Mouse (Mus musculus) kidney, embryonic 15.5 days (tissue): ENCODE measurements at regions not wholly inside any gene's neighbourhood (a gene's known extent, or its start where the extent isn't known, plus 50 kb on each side); places are given as distances from the start of the nearest gene placed in this dataset.

Source experiments
- ATAC-seq: fragments of 200-750 bp; cut with Nextera tagmentation; replicated peaks from 2 replicates; pipeline ENCODE4 v1.8.0; 2017; ENCODE audit warnings: moderate TSS enrichment; ENCODE audit not compliant: low FRiP score
- H3K27ac ChIP-seq: fragments of 300-500 bp; sonication (generic); 2 replicates; pipeline ENCODE4 v1.5.1; 2015; ENCODE audit warnings: mild to moderate bottlenecking, inconsistent platforms
- H3K27me3 ChIP-seq: fragments of 300-500 bp; sonication (generic); 2 replicates; pipeline ENCODE4 v1.6.1; 2015; ENCODE audit warnings: inconsistent platforms
- H3K36me3 ChIP-seq: fragments of 300-500 bp; sonication (generic); 2 replicates; pipeline ENCODE4 v1.6.1; 2015; ENCODE audit warnings: inconsistent platforms
- H3K4me1 ChIP-seq: fragments of 300-500 bp; sonication (generic); 2 replicates; pipeline ENCODE4 v1.6.1; 2015; ENCODE audit warnings: inconsistent platforms
- H3K4me2 ChIP-seq: fragments of 300-500 bp; sonication (generic); 2 replicates; pipeline ENCODE4 v1.6.1; 2015; ENCODE audit warnings: moderate library complexity, mild to moderate bottlenecking, inconsistent platforms
- H3K4me3 ChIP-seq: fragments of 300-500 bp; sonication (generic); replicated peaks from 2 replicates; pipeline ENCODE4 v1.5.1; 2015; ENCODE audit warnings: mild to moderate bottlenecking, inconsistent platforms
- H3K9ac ChIP-seq: fragments of 300-500 bp; sonication (generic); 2 replicates; pipeline ENCODE4 v1.6.1; 2015; ENCODE audit warnings: mild to moderate bottlenecking, inconsistent platforms
- H3K9me3 ChIP-seq: fragments of 300-500 bp; sonication (generic); replicated peaks from 2 replicates; pipeline ENCODE4 v1.6.1; 2016; ENCODE audit warnings: inconsistent platforms
- WGBS: fragments of 180-500 bp; shearing (Covaris S2); methylation state at CpG from one replicate; pipeline ENCODE4 v1.1.7; 2015; ENCODE audit warnings: mixed read lengths; 5-methylcytosine and 5-hydroxymethylcytosine counted together

DNA sequence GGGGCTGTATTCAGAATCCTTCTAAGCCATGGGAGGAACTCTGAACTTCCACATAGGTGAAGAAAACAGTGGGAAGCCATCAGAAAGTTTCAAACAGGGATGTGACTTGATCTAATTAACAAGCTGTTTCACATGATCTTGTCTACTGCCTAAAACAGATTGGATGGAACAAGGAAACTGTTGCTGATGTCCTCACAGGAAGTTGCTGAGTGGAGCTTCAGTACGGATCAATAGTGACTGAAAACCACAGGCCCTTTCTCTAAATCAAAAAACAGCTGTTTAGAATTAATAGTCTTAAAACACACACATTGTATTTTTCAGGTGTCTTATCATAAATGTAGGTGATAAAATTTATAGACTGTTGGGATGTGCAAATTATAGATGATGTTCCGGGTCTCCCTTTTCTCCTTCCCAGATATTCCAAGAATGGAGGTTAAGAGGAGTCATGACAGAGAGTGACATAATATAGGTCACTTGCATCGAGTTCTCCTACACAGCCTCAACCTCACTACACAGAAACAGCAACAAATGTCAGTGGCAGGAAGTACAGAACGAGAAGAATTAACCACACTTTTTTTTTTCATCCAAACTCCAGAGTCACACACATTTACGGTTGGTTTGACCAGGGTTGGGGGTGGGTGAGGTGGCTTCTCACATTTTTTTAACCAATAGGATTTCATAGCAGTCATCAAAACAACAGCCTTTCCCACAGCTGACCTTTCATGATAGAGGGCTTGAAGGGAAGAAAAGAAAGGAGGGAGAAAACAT is 170.4 kb upstream of the Lpp start:
- Histone ChIP-seq H3K4me1 (peaks cover 7% of the 10 kb centered on the region), H3K27me3 (peaks cover 5% of the 10 kb centered on the region; the same call in 1 of the 2 replicates), H3K9me3 (no peaks in the 10 kb centered on the region), H3K4me2 (no peak overlapping the region), H3K9ac (no peak overlapping the region), H3K4me3 (no peak overlapping the region), H3K36me3 (no peaks in the 10 kb centered on the region), H3K27ac (no peak overlapping the region)
- ATAC-seq: no peak
- 49% methylated on average over 5 of the region's 5 CpGs for WGBS

GRCm38 (mm10) chr16:24221992-24222391 is 171.3 kb upstream of the Lpp start:
- ATAC-seq: no peak
- 72% methylated on average over 3 of the region's 3 CpGs for WGBS
- H3K27me3 ChIP-seq: peaks cover 5% of the 10 kb centered on the region; the same call in 1 of the 2 replicates

GRCm38 (mm10) chr16:24220613-24221012 is 172.7 kb upstream of the Lpp start:
- H3K27ac ChIP-seq: no peak overlapping the region
- H3K4me1 ChIP-seq: peaks cover 7% of the 10 kb centered on the region
- H3K27me3 ChIP-seq: peaks cover 5% of the 10 kb centered on the region; the same call in 1 of the 2 replicates
- no peaks in the 10 kb centered on the region for H3K36me3 ChIP-seq
- H3K4me2 ChIP-seq: no peak overlapping the region
- ATAC-seq: no peak
- H3K4me3 ChIP-seq: no peak overlapping the region
- WGBS: 66% methylated on average over 3 of the region's 3 CpGs
- no peaks in the 10 kb centered on the region for H3K9me3 ChIP-seq
- H3K9ac ChIP-seq: no peak overlapping the region

More at GRCm38 (mm10) chr16:24221992-24222391, 171.3 kb upstream of the Lpp start:
- Histone ChIP-seq H3K4me1 (peaks cover 7% of the 10 kb centered on the region), H3K9me3 (no peaks in the 10 kb centered on the region), H3K4me3 (no peak overlapping the region), H3K27ac (no peak overlapping the region), H3K9ac (no peak overlapping the region), H3K36me3 (no peaks in the 10 kb centered on the region), H3K4me2 (no peak overlapping the region)

DNA sequence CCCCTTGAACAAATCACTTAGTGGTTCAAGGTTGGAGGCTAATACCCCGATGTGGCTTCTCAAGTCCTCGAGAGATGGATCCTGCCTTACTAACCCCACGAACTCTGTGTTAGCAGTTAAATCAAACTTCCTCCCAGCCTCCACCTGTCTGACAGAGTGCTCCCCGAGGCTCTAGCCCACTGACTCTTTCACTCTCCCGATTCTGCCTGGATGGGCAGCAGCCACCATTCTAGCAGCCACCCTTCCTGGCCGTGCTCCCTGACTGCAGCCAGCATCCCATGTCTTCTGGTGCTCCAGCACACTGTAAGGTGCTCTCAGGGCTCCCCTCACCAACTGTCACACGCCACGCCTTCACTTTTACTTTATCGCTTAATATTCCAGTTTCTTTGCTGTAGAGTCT is 173.6 kb upstream of the Lpp start:
- H3K27ac ChIP-seq: no peak overlapping the region
- H3K4me3 ChIP-seq: no peak overlapping the region
- no peaks in the 10 kb centered on the region for H3K36me3 ChIP-seq
- no peaks in the 10 kb centered on the region for H3K9me3 ChIP-seq
- WGBS: 77% methylated on average over 9 of the region's 9 CpGs
- H3K27me3 ChIP-seq: peaks cover 5% of the 10 kb centered on the region; the same call in 1 of the 2 replicates
- H3K4me2 ChIP-seq: no peak overlapping the region
- H3K4me1 ChIP-seq: peaks cover 7% of the 10 kb centered on the region
- ATAC-seq: no peak
- no peak overlapping the region for H3K9ac ChIP-seq

GRCm38 (mm10) chr16:24218850-24219185 is 174.5 kb upstream of the Lpp start:
- ATAC-seq: no peak
- WGBS: 59% methylated on average over 4 of the region's 4 CpGs
- H3K27me3 ChIP-seq: peaks cover 5% of the 10 kb centered on the region; the same call in 1 of the 2 replicates
- no peak overlapping the region for H3K4me3 ChIP-seq
- no peak overlapping the region for H3K27ac ChIP-seq
- peaks cover 7% of the 10 kb centered on the region for H3K4me1 ChIP-seq
- H3K36me3 ChIP-seq: no peaks in the 10 kb centered on the region
- no peak overlapping the region for H3K9ac ChIP-seq
- H3K9me3 ChIP-seq: no peaks in the 10 kb centered on the region
- no peak overlapping the region for H3K4me2 ChIP-seq

DNA sequence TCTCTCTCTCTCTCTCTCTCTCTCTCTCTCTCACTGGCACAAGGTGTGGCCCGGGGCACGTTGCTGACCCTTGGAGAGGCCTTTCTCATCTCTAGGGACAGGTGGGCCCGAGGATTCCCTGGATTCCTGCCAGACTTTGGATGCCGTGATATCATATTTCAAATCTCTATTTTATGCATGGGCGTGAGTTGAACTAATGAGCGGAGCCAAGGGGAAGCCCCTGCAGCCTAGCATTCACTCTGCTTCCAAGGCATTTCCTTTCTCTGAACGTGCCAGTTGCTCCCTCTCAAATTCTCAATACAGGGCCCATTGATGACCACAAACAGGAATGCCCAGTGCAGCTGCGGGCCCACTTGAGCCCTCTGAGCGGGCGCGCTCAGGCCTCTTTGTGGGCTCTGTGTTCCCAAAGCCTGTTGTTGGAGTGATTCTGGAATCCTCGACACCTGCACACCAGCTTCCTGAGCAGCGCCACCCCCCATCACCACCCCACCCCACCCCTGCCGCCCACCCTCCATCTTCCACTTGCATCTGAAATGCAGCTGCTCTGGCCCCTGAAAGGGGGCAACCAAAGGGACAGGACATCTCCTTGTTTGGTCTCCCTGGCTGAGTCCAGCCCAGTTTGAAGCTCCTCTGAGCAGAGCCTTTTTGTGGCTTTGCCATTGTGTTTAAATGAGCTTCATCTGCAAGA is 175.0 kb upstream of the Lpp start:
- ATAC-seq: no peak

DNA sequence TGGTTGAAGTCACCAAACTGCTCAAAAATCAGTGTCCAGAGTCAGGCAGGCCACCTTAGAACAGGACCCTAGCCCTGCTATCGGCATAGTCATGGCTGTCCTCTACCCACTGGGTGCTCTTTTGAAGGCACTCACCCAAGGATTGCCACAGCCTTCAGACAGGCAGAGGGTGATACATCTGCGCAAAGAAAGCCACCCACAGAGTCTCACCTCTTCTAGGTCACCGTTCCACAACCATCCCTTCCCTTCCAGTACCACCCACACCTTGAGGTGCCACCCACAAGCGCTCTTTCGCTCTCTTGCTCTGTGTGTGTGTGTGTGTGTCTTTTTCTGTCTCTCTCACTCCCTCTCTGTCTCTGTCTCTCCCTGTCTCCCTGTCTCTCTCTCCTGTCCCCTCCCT is 176.5 kb upstream of the Lpp start:
- Histone ChIP-seq H3K9ac (no peak overlapping the region), H3K4me2 (no peak overlapping the region), H3K27ac (no peak overlapping the region), H3K27me3 (peaks cover 5% of the 10 kb centered on the region; the same call in 1 of the 2 replicates), H3K9me3 (no peaks in the 10 kb centered on the region), H3K4me1 (peaks cover 8% of the 10 kb centered on the region), H3K4me3 (no peak overlapping the region), H3K36me3 (no peaks in the 10 kb centered on the region)
- WGBS: 92% methylated on average over 5 of the region's 5 CpGs
- ATAC-seq: no peak

More for the DNA sequence above, 175.0 kb upstream of the Lpp start:
- Histone ChIP-seq H3K4me1 (peaks cover 7% of the 10 kb centered on the region), H3K36me3 (no peaks in the 10 kb centered on the region), H3K4me3 (no peak overlapping the region), H3K27ac (no peak overlapping the region), H3K9me3 (no peaks in the 10 kb centered on the region), H3K9ac (no peak overlapping the region), H3K27me3 (peaks cover 5% of the 10 kb centered on the region; the same call in 1 of the 2 replicates), H3K4me2 (no peak overlapping the region)
- WGBS: 42% methylated on average over 14 of the region's 14 CpGs

DNA sequence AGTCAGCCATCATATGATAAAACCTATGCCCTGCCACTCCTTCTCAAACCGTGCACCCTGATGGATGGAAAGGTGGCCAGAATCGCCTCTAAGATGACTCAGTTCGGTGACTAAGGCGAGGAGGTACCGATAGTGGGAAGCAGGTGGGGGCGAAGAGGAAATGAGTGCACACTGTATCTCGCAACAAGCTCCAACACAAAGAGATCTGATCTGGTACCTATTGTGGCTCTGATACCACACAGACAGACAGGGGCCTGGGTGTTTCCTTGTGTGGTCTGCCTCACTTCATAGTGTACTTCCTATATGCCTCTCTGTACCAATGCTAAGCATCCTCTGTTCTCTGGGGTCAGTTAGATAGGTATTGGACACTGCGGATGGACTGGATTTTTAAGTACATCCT is 178.0 kb upstream of the Lpp start:
- H3K4me2 ChIP-seq: no peak overlapping the region
- H3K4me1 ChIP-seq: peaks cover 17% of the 10 kb centered on the region
- no peak overlapping the region for H3K27ac ChIP-seq
- WGBS: 89% methylated on average over 8 of the region's 8 CpGs
- no peak overlapping the region for H3K4me3 ChIP-seq
- no peaks in the 10 kb centered on the region for H3K9me3 ChIP-seq
- ATAC-seq: no peak
- H3K27me3 ChIP-seq: peaks cover 5% of the 10 kb centered on the region; the same call in 1 of the 2 replicates
- no peaks in the 10 kb centered on the region for H3K36me3 ChIP-seq
- no peak overlapping the region for H3K9ac ChIP-seq

GRCm38 (mm10) chr16:24213577-24213976 is 179.7 kb upstream of the Lpp start:
- no peak overlapping the region for H3K27ac ChIP-seq
- peaks cover 16% of the 10 kb centered on the region for H3K4me1 ChIP-seq
- 92% methylated on average over 3 of the region's 3 CpGs for WGBS
- H3K36me3 ChIP-seq: no peaks in the 10 kb centered on the region
- no peak overlapping the region for H3K9ac ChIP-seq
- H3K4me2 ChIP-seq: no peak overlapping the region
- H3K4me3 ChIP-seq: no peak overlapping the region
- no peaks in the 10 kb centered on the region for H3K9me3 ChIP-seq
- no peak for ATAC-seq
- H3K27me3 ChIP-seq: no peaks in the 10 kb centered on the region

DNA sequence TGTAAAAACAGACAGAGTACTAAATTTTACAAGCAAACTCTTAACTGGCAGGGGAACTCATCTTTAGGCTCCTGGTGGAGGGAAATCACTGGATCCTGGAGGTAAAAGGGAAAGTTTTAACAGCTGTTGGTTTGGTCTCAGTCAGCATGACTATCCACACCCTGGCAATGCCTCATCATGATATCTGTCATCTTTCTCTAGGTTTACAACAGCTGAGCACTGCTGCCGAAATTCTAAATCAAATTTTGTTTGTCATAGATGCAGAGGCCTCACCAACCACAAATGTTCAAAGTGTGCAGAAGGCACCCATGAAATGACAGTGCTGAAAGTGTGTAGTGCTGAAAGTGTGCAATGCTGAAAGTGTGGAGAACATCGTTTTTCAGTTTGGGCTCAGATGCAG is 180.6 kb upstream of the Lpp start:
- no peak for ATAC-seq
- peaks cover 10% of the 10 kb centered on the region; the same call in 1 of the 2 replicates for H3K4me1 ChIP-seq
- H3K27me3 ChIP-seq: no peaks in the 10 kb centered on the region
- no peak overlapping the region for H3K9ac ChIP-seq
- no peaks in the 10 kb centered on the region for H3K36me3 ChIP-seq
- WGBS: 87% methylated on average over 2 of the region's 2 CpGs
- no peak overlapping the region for H3K4me2 ChIP-seq
- no peak overlapping the region for H3K27ac ChIP-seq
- no peaks in the 10 kb centered on the region for H3K9me3 ChIP-seq
- no peak overlapping the region for H3K4me3 ChIP-seq

DNA sequence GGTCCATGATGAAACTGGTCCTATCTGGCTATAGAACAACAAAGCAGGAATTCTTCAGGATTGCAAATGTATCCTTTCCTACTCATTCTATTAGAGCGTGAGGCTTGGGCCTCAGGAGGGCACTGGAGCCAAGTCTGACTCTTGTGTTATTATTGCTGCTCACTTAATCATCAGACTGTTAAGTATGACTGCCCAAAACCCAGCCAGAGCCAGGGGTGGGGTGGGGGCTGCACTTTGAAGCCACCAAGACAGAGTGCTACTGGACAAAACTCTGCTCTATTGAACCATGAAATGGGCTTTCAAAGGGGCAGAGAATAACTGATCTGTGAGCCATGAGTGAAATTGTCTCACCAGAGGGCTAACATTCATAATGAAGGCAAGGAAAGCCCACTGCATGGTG is 181.7 kb upstream of the Lpp start:
- Histone ChIP-seq H3K4me3 (no peak overlapping the region), H3K36me3 (no peaks in the 10 kb centered on the region), H3K9ac (no peak overlapping the region), H3K27me3 (no peaks in the 10 kb centered on the region), H3K9me3 (no peaks in the 10 kb centered on the region), H3K4me2 (no peak overlapping the region), H3K4me1 (peaks cover 14% of the 10 kb centered on the region), H3K27ac (no peak overlapping the region)
- peak; percentile 52; the same call in 1 of the 2 replicates for ATAC-seq
- 46% methylated on average over 1 of the region's 1 CpGs for WGBS

GRCm38 (mm10) chr16:24208876-24209275 is 184.4 kb upstream of the Lpp start:
- no peak overlapping the region for H3K27ac ChIP-seq
- 58% methylated on average over 2 of the region's 2 CpGs for WGBS
- no peaks in the 10 kb centered on the region for H3K9me3 ChIP-seq
- no peak overlapping the region for H3K4me2 ChIP-seq
- H3K9ac ChIP-seq: no peak overlapping the region
- ATAC-seq: no peak
- H3K27me3 ChIP-seq: no peaks in the 10 kb centered on the region
- peaks cover 27% of the 10 kb centered on the region for H3K4me1 ChIP-seq
- no peaks in the 10 kb centered on the region for H3K36me3 ChIP-seq
- no peak overlapping the region for H3K4me3 ChIP-seq
